Comparison of ENCODE assay signal across 14 mouse cellular contexts in genomic region chr4:149553834-149554233, GRCm38 (mm10).
"Had no signal": no experiment of that assay in that cellular context is flagged by ENCODE, and none has a peak within 500 bp of the region (broad histone marks: within the 10 kb centered on the region; RNA-seq: fewer than 3 reads in every experiment).

No protein-coding gene starts in this region.

- H3K27ac ChIP-seq: limb, embryonic 10.5 days; liver, embryonic 15.5 days; midbrain, embryonic 10.5 days; stomach, postnatal 0 days had no signal

- H3K4me1 ChIP-seq: limb, embryonic 10.5 days; liver, embryonic 15.5 days had no signal

- H3K36me3 ChIP-seq: liver, embryonic 15.5 days had no signal

- H3K9ac ChIP-seq: liver, embryonic 15.5 days had no signal

- H3K4me2 ChIP-seq: liver, embryonic 11.5 days; liver, embryonic 15.5 days had no signal

- H3K9me3 ChIP-seq: limb, embryonic 10.5 days; liver, embryonic 15.5 days; midbrain, embryonic 10.5 days had no signal

- ATAC-seq: lung, postnatal 0 days had no signal

- H3K4me3 ChIP-seq: limb, embryonic 10.5 days; liver, embryonic 15.5 days; midbrain, embryonic 10.5 days; myocyte had no signal

- H3K27me3 ChIP-seq: liver, embryonic 15.5 days had no signal

- DNase-seq: kidney, postnatal 14 days; layer of hippocampus, adult 9-11 months; lung, adult 2 months; lung, postnatal 36 days; midbrain, embryonic 14.5 days; right cerebral cortex, adult 18-20 months; thymus, postnatal 4 days had no signal
